Mouse (Mus musculus): ENCODE results near the gene Ppm1h. TPM values are rescaled to one million over a fixed set of nuclear protein-coding genes. Genes with fewer than 3 reads are reported as not detected.

Ppm1h gene
- polyA plus RNA-seq, 1 experiment from 2014 or later: 26.0 TPM

DNA sequence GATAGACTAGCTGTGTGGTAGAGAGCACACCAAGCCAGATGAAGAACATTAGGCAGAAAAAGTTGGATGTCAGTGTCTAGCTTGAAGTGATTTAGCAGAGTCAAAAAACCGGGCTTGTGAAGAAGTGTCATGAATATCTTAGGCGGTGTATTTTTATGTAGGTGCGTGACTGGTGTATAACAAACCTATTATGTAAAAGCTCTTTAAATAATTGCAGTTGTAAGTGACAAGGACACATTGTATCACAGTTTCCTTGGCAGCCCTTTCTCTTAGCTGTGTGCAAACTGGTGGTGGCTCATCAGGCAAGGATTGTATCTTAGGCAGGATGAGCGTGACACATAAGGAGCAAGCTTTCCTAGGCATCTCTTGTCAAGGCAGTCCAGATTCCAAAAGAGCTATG lies 46.1 kb downstream of the Ppm1h start:
- ChIA-PET CTCF (interaction anchor here (1.5 to 3.2 kb wide), 3 partner anchors 10 to 100 kb away, joined by 3 to 12 read pairs (median 4); no protein-coding TSS in a partner anchor), POLR2A (no interaction called here)
- no peak for TF ChIP-seq CTCF (IDR thresholded peaks at IDR 0.05)
- H3K27me3 ChIP-seq: no peaks in the 10 kb centered on the region
- ATAC-seq (no peak), DNase-seq (ENCODE audit: low read depth, low spot score) (no peak)
- in situ Hi-C loops (cut with MboI; ENCODE audit: low pct_unique_long_range_greater_than_20kb): no loop called here

DNA sequence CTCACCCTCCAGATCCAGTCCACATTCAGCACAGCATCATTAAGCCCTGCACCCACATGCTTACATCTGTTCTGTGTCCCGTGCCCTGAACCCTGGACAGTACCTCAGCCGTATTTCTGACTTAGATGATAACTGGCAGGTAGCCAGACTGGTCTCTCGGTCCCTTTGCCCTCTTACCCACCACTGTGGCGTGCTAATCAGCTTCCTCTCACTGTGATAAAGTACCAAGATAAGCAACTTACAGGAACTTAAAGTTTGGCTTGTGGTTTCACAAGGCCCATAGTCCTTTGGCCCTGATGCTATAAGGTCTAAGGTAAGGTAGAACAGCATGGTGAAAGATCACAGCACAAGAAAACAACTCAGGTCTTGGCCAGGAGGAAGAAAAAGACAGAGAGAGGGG lies 48.7 kb downstream of the Ppm1h start:
- ChIA-PET CTCF (no interaction called here), POLR2A (no interaction called here)
- DNase-seq (ENCODE audit: low read depth, low spot score): no peak
- in situ Hi-C loops (cut with MboI; ENCODE audit: low pct_unique_long_range_greater_than_20kb): no loop called here
- ATAC-seq: no peak
- TF ChIP-seq CTCF (IDR thresholded peaks at IDR 0.05): no peak
- no peaks in the 10 kb centered on the region for H3K27me3 ChIP-seq

DNA sequence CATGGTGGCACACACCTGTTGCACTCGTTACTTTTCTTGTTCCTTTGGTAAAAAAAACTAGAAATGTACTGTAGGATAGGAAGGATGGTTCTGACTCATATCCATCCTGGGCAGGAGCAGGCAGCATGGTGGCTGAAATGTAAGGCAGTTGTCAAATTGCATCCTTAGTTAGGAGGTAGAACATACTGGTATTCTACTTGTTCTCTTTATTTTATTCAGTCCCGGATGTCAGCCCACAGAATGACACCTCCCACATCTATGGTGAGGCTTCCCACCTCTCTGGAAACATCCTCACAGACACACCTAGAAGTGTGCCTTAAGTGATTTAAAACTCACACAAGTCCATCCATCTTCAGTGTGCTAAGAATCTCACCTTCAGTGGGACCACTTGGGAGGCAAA lies 49.6 kb downstream of the Ppm1h start:
- ATAC-seq: no peak
- no peak for DNase-seq (ENCODE audit: low read depth, low spot score)
- ChIA-PET POLR2A (no interaction called here), CTCF (no interaction called here)
- no peak for TF ChIP-seq CTCF (IDR thresholded peaks at IDR 0.05)
- in situ Hi-C loops (cut with MboI; ENCODE audit: low pct_unique_long_range_greater_than_20kb): no loop called here
- H3K27me3 ChIP-seq: no peaks in the 10 kb centered on the region

DNA sequence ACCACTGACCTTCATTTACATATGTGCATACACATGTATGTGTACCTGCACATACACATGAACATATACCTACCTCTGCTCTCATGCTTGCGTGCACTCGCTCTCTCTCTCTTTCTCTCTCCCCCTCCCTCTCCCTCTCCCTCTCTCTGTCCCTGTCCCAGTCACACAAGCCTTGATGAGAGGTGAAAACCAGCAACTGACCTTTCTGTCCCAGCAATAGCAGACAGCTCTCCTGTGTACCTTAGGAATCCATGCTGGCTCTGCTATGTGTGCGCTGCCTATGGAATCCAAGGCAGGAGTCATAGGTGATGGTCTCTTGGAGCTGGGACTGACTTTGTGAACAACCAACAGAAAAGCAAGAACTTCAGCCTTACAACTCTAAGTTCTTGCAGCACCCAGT lies 53.6 kb downstream of the Ppm1h start:
- in situ Hi-C loops (cut with MboI; ENCODE audit: low pct_unique_long_range_greater_than_20kb): no loop called here
- TF ChIP-seq CTCF (IDR thresholded peaks at IDR 0.05): no peak
- no peak for ATAC-seq
- POLR2A ChIA-PET: interaction anchor here (0.5 kb wide), 1 partner anchor 31 kb away, joined by 4 read pairs; no protein-coding TSS in a partner anchor
- DNase-seq (ENCODE audit: low read depth, low spot score): no peak
- no peaks in the 10 kb centered on the region for H3K27me3 ChIP-seq
- CTCF ChIA-PET: interaction anchor here (0.8 to 1.4 kb wide), 4 partner anchors 14 to 45 kb away, joined by 3 to 4 read pairs (median 3); no protein-coding TSS in a partner anchor

DNA sequence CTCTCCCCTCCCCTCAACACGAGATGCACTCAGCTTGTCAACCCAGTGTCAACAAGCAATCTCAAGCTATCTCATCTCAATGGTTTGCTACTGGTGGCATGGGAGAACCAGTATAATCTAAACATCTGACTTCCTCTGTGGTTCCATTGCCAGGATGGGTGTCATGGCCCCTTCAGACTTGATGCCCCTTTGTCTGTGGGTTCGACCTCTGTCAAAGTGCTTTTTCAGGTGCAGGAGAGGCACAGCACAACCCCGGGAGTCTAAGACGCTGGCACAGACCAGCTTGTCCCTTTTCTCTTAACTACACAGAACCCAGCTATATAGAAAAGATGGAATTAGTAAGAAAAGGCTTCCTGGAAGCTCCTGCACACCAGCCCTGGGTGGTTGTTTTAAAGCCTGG lies 56.0 kb downstream of the Ppm1h start:
- H3K27me3 ChIP-seq: no peaks in the 10 kb centered on the region
- in situ Hi-C loops (cut with MboI; ENCODE audit: low pct_unique_long_range_greater_than_20kb): no loop called here
- TF ChIP-seq CTCF (IDR thresholded peaks at IDR 0.05): no peak
- DNase-seq (ENCODE audit: low read depth, low spot score): no peak
- ChIA-PET CTCF (interaction anchor here (3.7 kb wide), 1 partner anchor 11 kb away, joined by 12 read pairs; no protein-coding TSS in a partner anchor), POLR2A (no interaction called here)
- ATAC-seq: no peak

DNA sequence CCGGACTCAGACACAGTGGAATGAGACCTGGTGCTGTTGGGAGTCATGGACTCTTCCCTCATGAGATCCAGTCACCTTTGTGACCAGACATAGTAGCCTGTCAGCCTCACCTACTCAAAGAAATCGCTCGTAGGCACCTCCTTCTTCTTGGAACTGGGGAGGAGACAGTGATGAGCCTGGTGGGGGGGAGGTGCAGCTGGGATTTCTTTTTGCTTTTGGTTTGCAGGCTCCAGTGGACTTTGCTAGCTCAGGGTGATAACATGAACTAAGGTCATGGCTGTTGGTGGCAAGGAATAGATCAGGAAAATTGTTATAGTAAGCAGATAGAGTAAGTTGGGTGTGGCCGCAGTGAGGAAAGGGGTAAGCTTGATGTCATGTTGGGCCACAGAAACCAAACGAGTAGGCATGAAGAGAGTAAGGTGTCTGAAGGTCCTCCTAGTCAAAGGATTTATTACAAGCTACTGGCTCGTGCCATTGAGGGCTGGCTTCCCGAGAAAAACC lies 56.8 kb downstream of the Ppm1h start:
- DNase-seq (ENCODE audit: low read depth, low spot score) (no peak), ATAC-seq (no peak)
- TF ChIP-seq CTCF (IDR thresholded peaks at IDR 0.05): no peak
- H3K27me3 ChIP-seq: no peaks in the 10 kb centered on the region
- ChIA-PET CTCF (interaction anchor here (3.7 kb wide), 1 partner anchor 11 kb away, joined by 12 read pairs; no protein-coding TSS in a partner anchor), POLR2A (no interaction called here)
- in situ Hi-C loops (cut with MboI; ENCODE audit: low pct_unique_long_range_greater_than_20kb): no loop called here

DNA sequence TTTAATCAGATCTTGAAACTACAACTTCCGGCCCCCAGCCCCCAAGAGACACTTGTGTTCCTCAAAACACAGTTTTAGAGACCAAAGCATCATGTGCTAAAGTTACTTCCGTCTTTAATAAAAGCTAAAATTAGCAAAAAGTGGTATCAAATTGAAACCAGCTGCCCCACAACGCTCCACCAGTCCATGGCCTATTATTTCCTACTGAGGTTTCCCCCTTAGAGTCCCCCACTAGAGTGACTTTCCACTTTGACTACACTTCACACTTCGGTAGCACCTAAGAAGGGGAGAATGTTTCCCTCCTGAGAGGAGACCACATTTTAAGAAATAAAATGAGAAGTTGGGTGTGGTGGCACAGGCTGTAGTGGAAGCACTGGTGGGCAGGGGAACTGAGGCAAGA lies 58.3 kb downstream of the Ppm1h start:
- in situ Hi-C loops (cut with MboI; ENCODE audit: low pct_unique_long_range_greater_than_20kb): no loop called here
- POLR2A ChIA-PET: no interaction called here
- TF ChIP-seq CTCF (IDR thresholded peaks at IDR 0.05): no peak
- no peak for DNase-seq (ENCODE audit: low read depth, low spot score)
- CTCF ChIA-PET: interaction anchor here (3.7 kb wide), 1 partner anchor 13 kb away, joined by 12 read pairs; no protein-coding TSS in a partner anchor
- ATAC-seq: no peak
- H3K27me3 ChIP-seq: no peaks in the 10 kb centered on the region

DNA sequence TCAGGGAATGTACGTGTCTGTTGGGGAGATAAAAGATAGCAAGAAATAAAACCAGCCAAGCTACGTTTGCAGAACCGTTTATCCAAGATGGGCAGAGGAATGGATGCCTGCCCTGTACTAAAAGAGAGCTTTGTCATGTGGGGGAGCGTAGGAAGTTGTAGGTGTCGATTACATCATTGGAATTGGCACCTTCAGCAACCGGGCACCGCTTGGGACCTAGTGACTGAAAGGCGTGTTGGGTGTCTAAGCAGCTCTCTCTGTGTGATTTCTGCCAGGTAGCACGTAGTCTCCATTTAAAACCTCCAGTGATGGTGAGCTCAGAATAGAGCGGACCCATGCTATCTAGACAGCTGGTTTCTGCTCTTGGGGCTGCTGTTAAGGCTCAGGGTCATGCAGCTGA lies 60.0 kb downstream of the Ppm1h start:
- ATAC-seq (no peak), DNase-seq (ENCODE audit: low read depth, low spot score) (no peak)
- CTCF ChIA-PET: no interaction called here
- POLR2A ChIA-PET: no interaction called here
- H3K27me3 ChIP-seq: no peaks in the 10 kb centered on the region
- no peak for TF ChIP-seq CTCF (IDR thresholded peaks at IDR 0.05)
- in situ Hi-C loops (cut with MboI; ENCODE audit: low pct_unique_long_range_greater_than_20kb): no loop called here

DNA sequence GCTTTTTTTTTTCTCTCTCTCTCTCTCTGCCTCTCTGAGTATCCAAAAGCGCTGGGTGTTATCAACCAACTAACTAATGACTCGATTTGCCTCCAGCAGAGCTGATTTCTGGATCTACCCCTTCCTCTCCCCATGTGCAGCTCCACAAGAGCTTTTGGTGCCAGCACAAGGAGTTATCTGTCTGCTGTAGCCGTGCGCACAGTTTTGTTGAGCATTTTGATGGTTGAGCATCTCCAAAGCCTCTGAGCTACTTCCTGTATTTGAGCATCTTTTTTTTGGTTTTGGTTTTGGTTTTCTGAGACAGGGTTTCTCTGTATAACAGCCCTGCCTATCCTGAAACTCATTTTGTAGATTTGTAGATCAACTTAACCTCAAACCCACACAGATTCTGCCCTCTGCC lies 60.5 kb downstream of the Ppm1h start:
- ChIA-PET CTCF (no interaction called here), POLR2A (no interaction called here)
- no peak for DNase-seq (ENCODE audit: low read depth, low spot score)
- no peak for TF ChIP-seq CTCF (IDR thresholded peaks at IDR 0.05)
- H3K27me3 ChIP-seq: no peaks in the 10 kb centered on the region
- in situ Hi-C loops (cut with MboI; ENCODE audit: low pct_unique_long_range_greater_than_20kb): no loop called here
- ATAC-seq: no peak

DNA sequence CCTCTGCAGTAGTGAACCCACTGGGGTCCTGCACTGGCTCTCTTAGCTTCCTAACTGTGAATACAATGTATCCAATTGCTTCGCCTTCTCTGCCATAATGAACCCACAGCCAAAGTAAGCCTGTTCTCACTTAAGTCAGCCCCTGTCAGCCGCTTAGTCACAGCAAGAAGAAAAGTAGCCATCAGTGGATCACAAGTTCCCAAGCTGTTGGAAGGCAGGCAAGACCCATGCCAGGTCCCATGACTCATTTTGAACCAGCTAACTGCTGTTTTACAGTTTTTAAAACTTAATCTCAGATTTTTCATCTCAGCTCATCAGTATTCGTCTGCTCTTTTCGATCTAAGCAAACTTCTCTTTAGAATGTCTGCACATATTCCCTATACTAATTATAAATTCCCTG lies 61.6 kb downstream of the Ppm1h start:
- DNase-seq (ENCODE audit: low read depth, low spot score) (no peak), ATAC-seq (peak; percentile 48)
- H3K27me3 ChIP-seq: no peaks in the 10 kb centered on the region
- TF ChIP-seq CTCF (IDR thresholded peaks at IDR 0.05): no peak
- ChIA-PET POLR2A (no interaction called here), CTCF (no interaction called here)
- in situ Hi-C loops (cut with MboI; ENCODE audit: low pct_unique_long_range_greater_than_20kb): no loop called here

DNA sequence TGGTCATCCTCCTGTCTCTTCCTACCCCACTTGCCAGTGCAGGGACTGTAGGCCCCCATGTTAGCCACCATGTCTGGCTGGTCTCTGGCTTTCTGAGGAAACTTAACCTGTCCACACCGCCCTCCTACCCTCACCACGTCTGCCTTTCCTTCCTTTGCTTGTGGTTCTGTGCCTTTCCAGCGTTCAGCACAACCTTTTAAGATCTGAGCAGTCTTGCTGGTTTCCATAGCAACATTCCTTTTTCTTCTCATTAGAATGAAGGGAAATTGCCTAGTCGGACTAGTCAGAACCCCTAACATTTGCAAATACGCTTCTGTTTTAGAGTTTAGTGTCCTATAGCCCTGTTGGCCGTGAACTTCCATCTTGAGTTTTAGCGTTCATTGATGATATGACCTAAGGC lies 62.6 kb downstream of the Ppm1h start:
- ChIA-PET POLR2A (no interaction called here), CTCF (interaction anchor here (1.7 kb wide), 1 partner anchor 15 kb away, joined by 3 read pairs; no protein-coding TSS in a partner anchor)
- H3K27me3 ChIP-seq: no peaks in the 10 kb centered on the region
- TF ChIP-seq CTCF (IDR thresholded peaks at IDR 0.05): no peak
- in situ Hi-C loops (cut with MboI; ENCODE audit: low pct_unique_long_range_greater_than_20kb): no loop called here
- ATAC-seq (no peak), DNase-seq (ENCODE audit: low read depth, low spot score) (no peak)

DNA sequence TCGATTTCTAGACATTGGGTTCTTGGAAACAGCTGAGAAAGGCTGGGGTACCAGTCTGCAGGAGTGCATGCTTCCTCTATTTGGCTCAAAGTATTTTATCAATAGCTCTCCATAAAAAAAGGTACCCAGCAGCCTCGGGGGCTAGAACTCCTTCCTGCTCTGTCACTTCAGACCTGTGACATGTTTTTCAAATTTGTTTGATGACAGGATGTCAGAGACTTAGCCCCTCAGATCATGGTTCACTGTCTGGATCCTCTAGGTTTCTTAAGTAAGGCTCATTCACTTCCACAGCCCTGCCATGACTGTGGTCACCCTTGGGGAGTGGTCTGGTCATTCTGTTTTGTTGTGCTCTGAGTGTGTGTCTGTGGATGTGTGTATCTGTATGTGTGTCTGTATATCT lies 63.6 kb downstream of the Ppm1h start:
- H3K27me3 ChIP-seq: no peaks in the 10 kb centered on the region
- no peak for ATAC-seq
- in situ Hi-C loops (cut with MboI; ENCODE audit: low pct_unique_long_range_greater_than_20kb): no loop called here
- DNase-seq (ENCODE audit: low read depth, low spot score): no peak
- ChIA-PET POLR2A (no interaction called here), CTCF (interaction anchor here (1.7 kb wide), 1 partner anchor 14 kb away, joined by 3 read pairs; no protein-coding TSS in a partner anchor)
- TF ChIP-seq CTCF (IDR thresholded peaks at IDR 0.05): no peak
